Comparison of ENCODE assay signal across 8 mouse cellular contexts in the genomic region with DNA sequence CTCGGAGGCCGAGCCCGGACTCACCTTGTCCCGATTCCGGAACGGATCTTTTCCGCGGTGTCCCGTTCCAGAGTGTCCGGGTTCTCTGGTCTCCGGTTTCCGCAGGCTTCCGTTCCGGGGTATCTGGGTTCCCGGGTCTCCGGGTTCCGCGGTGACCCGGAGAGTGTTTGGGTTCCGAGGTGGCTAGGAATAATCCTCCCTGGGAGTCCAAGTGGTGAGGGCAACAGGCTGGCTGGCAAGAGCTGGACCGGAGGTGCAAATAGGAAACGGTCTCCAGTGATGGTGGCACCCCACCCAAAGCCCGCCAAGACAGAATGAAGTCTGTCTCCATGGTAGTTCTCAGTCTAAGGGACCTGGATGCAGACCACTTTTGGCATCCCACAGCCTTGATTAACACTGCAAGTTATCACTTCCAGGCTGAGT. TPM values are rescaled to one million over a fixed set of nuclear protein-coding genes. Genes with fewer than 3 reads are reported as not detected.
A peak's percentile ranks its signal among the peaks of the same experiment; 100 is the strongest.
DNase-seq lines count a peak whose midpoint lies in the region; ATAC-seq lines count a peak whose summit lies in the region.

Gene Zfp11 (minus strand): TSS at position 64 of the 423 bp plus-strand sequence.

- peak; percentile 77 to 88 for DNase-seq in cerebellum, postnatal 4 days (ENCODE audit: low spot score in 2 of 2)
- peak; percentile 83 to 84 for DNase-seq in frontal cortex, postnatal 36 days (ENCODE audit: low spot score in 2 of 2)
- DNase-seq in layer of hippocampus, postnatal 36 days: peak; percentile 77 to 78
- peak; percentile 66 for DNase-seq in lung, postnatal 25 days (ENCODE audit: low spot score)
- peak; percentile 75 for DNase-seq in retina, adult 2 months (ENCODE audit: low read depth, low spot score)
- DNase-seq in thymus, postnatal 36 days: peak; percentile 43 to 54

- peak within 1 kb of the TSS; percentile 93 for H3K4me2 ChIP-seq in hindbrain, embryonic 15.5 days

- ATAC-seq in activated CD4-positive, CD25-positive, alpha-beta regulatory T cell, adult 4 months: peak; percentile 76
- ATAC-seq in hindbrain, embryonic 15.5 days (ENCODE audit: low FRiP score, low read depth): peak; percentile 92

- H3K4me1 ChIP-seq in hindbrain, embryonic 15.5 days (replicated peaks): peaks cover 12% of the 10 kb centered on the region

- no peaks in the 10 kb centered on the region for H3K36me3 ChIP-seq in hindbrain, embryonic 15.5 days

- no peaks in the 10 kb centered on the region for H3K27me3 ChIP-seq in hindbrain, embryonic 15.5 days

- peak within 1 kb of the TSS; percentile 87 for H3K4me3 ChIP-seq in hindbrain, embryonic 15.5 days

- H3K27ac ChIP-seq in hindbrain, embryonic 15.5 days (replicated peaks): peak within 1 kb of the TSS; percentile 74

- WGBS in hindbrain, embryonic 15.5 days: 1% methylated on average over 23 of the region's 23 CpGs

- no peaks in the 10 kb centered on the region for H3K9me3 ChIP-seq in hindbrain, embryonic 15.5 days

- peak within 1 kb of the TSS; percentile 89 for H3K9ac ChIP-seq in hindbrain, embryonic 15.5 days

RNA-seq across cellular contexts. Expression of gene Zfp11, which starts in this region (rescaled TPM):
- 1 to 10 TPM; 3.2 to 3.3 TPM for polyA plus RNA-seq in activated CD4-positive, CD25-positive, alpha-beta regulatory T cell, adult 4 months (2017; shearing (Covaris generic))
- polyA plus RNA-seq in hindbrain, embryonic 15.5 days (2015; fragmentation: Nextera tagmentation; extraction: Ambion mirVana): 5.7 and 7.1 TPM in 2 replicates
- total RNA-seq in layer of hippocampus, postnatal 36 days (2021): 1 to 10 TPM; 7.4 to 7.7 TPM

Comparison
In these comparisons a context has a peak if more than half of its experiments do, and no peak if none do; other contexts are left out.
1. Peak in every context shown above with its lines: DNase-seq, ATAC-seq, H3K4me3 ChIP-seq and H3K27ac ChIP-seq.